Mouse (Mus musculus) testis, postnatal 14 days (tissue): ENCODE results near the gene Cemip2.

Source experiments
- DNase-seq: peaks from one replicate; pipeline ENCODE4 v3.0.0; 2021; ENCODE audit warnings: low spot score

Gene Cemip2

GRCm38 (mm10) chr19:21779106-21779505 is 964 bp downstream of the Cemip2 start:
- peak; percentile 8 for DNase-seq

- DNase-seq: no peak
Measured at GRCm38 (mm10) chr19:21780663-21781062, 2.5 kb downstream of the Cemip2 start.

GRCm38 (mm10) chr19:21781066-21781786 is 3.1 kb downstream of the Cemip2 start:
- DNase-seq: no peak

GRCm38 (mm10) chr19:21781787-21782432 is 3.8 kb downstream of the Cemip2 start:
- DNase-seq: no peak

GRCm38 (mm10) chr19:21783717-21784116 is 5.6 kb downstream of the Cemip2 start:
- no peak for DNase-seq

- DNase-seq: no peak
Measured at GRCm38 (mm10) chr19:21784331-21785131, 6.4 kb downstream of the Cemip2 start.

GRCm38 (mm10) chr19:21785132-21785528 is 7.0 kb downstream of the Cemip2 start:
- no peak for DNase-seq

GRCm38 (mm10) chr19:21787004-21787480 is 8.9 kb downstream of the Cemip2 start:
- no peak for DNase-seq

- DNase-seq: no peak
Measured at GRCm38 (mm10) chr19:21788999-21789398, 10.9 kb downstream of the Cemip2 start.

GRCm38 (mm10) chr19:21789676-21790075 is 11.5 kb downstream of the Cemip2 start:
- DNase-seq: no peak

GRCm38 (mm10) chr19:21791386-21791785 is 13.2 kb downstream of the Cemip2 start:
- no peak for DNase-seq

GRCm38 (mm10) chr19:21791826-21792225 is 13.7 kb downstream of the Cemip2 start:
- DNase-seq: no peak

- DNase-seq: no peak
Measured at GRCm38 (mm10) chr19:21792587-21793175, 14.5 kb downstream of the Cemip2 start.

GRCm38 (mm10) chr19:21794569-21794968 is 16.4 kb downstream of the Cemip2 start:
- DNase-seq: no peak

GRCm38 (mm10) chr19:21796333-21796732 is 18.2 kb downstream of the Cemip2 start:
- DNase-seq: no peak

- no peak for DNase-seq
Measured at GRCm38 (mm10) chr19:21798700-21799099, 20.6 kb downstream of the Cemip2 start.

GRCm38 (mm10) chr19:21799410-21800373 is 21.6 kb downstream of the Cemip2 start:
- no peak for DNase-seq

- DNase-seq: no peak
Measured at GRCm38 (mm10) chr19:21804488-21804887, 26.3 kb downstream of the Cemip2 start.

GRCm38 (mm10) chr19:21805305-21805704 is 27.2 kb downstream of the Cemip2 start:
- no peak for DNase-seq

GRCm38 (mm10) chr19:21810135-21810534 is 32.0 kb downstream of the Cemip2 start:
- no peak for DNase-seq

- DNase-seq: no peak
Measured at GRCm38 (mm10) chr19:21813560-21813959, 35.4 kb downstream of the Cemip2 start.
